Mouse (Mus musculus) heart, embryonic 15.5 days (tissue): ENCODE results near the gene Olfr1085. TPM values are rescaled to one million over a fixed set of nuclear protein-coding genes. Genes with fewer than 3 reads are reported as not detected.
"Not testable (repeated sequence)": the region's sequence is repeated elsewhere in the genome, so short reads cannot be mapped to it uniquely, and the experiment has no call there.

Experiments
- ATAC-seq: fragments of 200-750 bp; cut with Nextera tagmentation; replicated peaks from 2 replicates; pipeline ENCODE4 v1.8.0; 2017; ENCODE audit warnings: low read depth, moderate TSS enrichment; ENCODE audit not compliant: insufficient number of reproducible peaks, insufficient read depth, low FRiP score
- H3K27ac ChIP-seq: fragments of 300-500 bp; sonication (generic); 2 replicates; pipeline ENCODE4 v1.5.1; 2015; ENCODE audit warnings: mild to moderate bottlenecking, inconsistent platforms
- H3K27me3 ChIP-seq: fragments of 300-500 bp; sonication (generic); 2 replicates; pipeline ENCODE4 v1.6.1; 2015; ENCODE audit warnings: inconsistent platforms
- H3K36me3 ChIP-seq: fragments of 300-500 bp; sonication (generic); 2 replicates; pipeline ENCODE4 v1.6.1; 2015; ENCODE audit warnings: mild to moderate bottlenecking, inconsistent platforms
- H3K4me1 ChIP-seq: fragments of 300-500 bp; sonication (generic); replicated peaks from 2 replicates; pipeline ENCODE4 v1.6.1; 2015; ENCODE audit warnings: inconsistent platforms
- H3K4me2 ChIP-seq: fragments of 300-500 bp; sonication (generic); 2 replicates; pipeline ENCODE4 v1.6.1; 2015; ENCODE audit warnings: inconsistent platforms, mild to moderate bottlenecking, moderate library complexity
- H3K4me3 ChIP-seq: fragments of 300-500 bp; sonication (generic); 2 replicates; pipeline ENCODE4 v1.5.1; 2015; ENCODE audit warnings: mild to moderate bottlenecking, inconsistent platforms
- H3K9ac ChIP-seq: fragments of 300-500 bp; sonication (generic); 2 replicates; pipeline ENCODE4 v1.6.1; 2015; ENCODE audit warnings: mild to moderate bottlenecking, inconsistent platforms
- H3K9me3 ChIP-seq: fragments of 300-500 bp; sonication (generic); replicated peaks from 2 replicates; pipeline ENCODE4 v1.6.1; 2016; ENCODE audit warnings: inconsistent platforms
- WGBS: fragments of 180-500 bp; shearing (Covaris S2); methylation state at CpG from one replicate; pipeline ENCODE4 v1.1.7; 2015; ENCODE audit warnings: mixed read lengths; 5-methylcytosine and 5-hydroxymethylcytosine counted together
- polyA plus RNA-seq: library from polyadenylated mRNA; unstranded; fragments of >200 nt; fragmentation: Nextera tagmentation; extraction: Ambion mirVana; gene quantifications from 2 replicates; pipeline ENCODE4 v1.2.1, GENCODE M21; 2015

Olfr1085 gene
- not detected in 2 replicates for polyA plus RNA-seq

DNA sequence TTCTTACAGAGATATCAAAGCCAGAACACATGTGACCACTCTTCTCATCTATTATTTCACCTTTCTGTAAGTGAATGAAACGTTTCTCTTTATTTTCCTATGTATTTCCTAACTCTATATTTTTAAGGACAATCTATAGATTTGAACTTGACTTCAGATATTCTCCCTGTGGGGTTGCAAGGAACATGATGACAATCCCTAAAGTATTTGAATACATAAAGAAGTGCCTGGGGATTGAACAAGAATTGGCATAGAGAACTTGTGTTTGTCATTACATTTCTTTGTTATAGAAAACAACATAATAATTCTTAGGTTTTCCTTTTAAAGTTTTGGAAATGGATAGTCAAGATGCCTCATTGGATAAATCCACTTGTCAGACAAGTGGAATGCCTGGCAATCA is at the start of gene Olfr1085:
TSS of gene Olfr1085 (minus strand) at position 101 of the 400 bp plus-strand sequence.
- Histone ChIP-seq H3K27me3 (no peaks in the 10 kb centered on the region), H3K4me3 (no peak within 1 kb of the TSS), H3K36me3 (no peaks in the 10 kb centered on the region), H3K9ac (no peak within 1 kb of the TSS), H3K27ac (no peak within 1 kb of the TSS), H3K4me2 (no peak within 1 kb of the TSS), H3K9me3 (no peaks in the 10 kb centered on the region), H3K4me1 (no peaks in the 10 kb centered on the region)
- 21% methylated on average over 1 of the region's 1 CpGs for WGBS
- ATAC-seq: no peak

DNA sequence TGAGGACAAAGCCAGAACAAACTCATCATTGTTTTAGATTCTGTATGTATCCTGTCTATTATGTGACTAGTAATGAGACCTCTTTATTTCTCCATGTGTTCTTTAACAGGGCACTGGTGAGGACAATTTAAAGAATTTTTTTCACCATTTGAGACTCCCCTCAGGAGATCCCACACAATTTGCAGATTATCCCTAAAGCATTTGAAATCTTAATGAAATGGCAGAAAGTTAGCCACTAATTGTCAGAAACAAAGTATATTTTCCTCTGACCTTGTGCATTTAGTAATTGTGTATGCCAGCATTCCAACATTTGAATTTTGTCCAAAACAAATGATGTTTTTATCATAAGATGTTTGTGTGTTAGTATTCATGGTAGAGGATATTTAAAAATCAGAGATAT is 36.5 kb upstream of the Olfr1085 start, which contains the start of gene Olfr1087:
TSS of gene Olfr1087 (minus strand) at position 101 of the 400 bp plus-strand sequence.
- Histone ChIP-seq H3K9me3 (no peaks in the 10 kb centered on the region), H3K27me3 (no peaks in the 10 kb centered on the region), H3K4me3 (no peak within 1 kb of the TSS), H3K9ac (no peak within 1 kb of the TSS), H3K36me3 (no peaks in the 10 kb centered on the region), H3K4me2 (no peak within 1 kb of the TSS), H3K4me1 (no peaks in the 10 kb centered on the region), H3K27ac (no peak within 1 kb of the TSS)
- ATAC-seq: no peak

DNA sequence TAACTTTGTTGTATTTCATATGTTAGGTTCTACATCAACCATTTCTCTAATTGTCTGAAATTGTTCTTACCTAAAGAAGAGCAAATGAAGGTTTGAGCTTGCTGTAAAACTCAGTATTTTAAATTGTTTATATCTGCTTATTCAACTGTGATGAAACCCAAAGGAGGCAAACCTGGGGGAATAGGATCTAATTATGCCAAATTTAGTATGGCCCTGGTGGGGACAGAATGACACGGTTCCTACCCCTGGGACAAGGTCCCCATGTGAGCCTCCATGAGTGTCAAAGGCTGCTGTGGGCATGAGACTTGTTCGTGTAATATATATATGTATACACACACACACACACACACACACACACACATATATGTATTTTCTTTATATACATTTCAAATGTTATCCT is 18.2 kb upstream of the Olfr1085 start, which contains the start of gene Olfr1086:
TSS of gene Olfr1086 (minus strand) at position 101 of the 400 bp plus-strand sequence.
- no peak within 1 kb of the TSS for H3K4me3 ChIP-seq
- ATAC-seq: no peak
- H3K36me3 ChIP-seq: no peaks in the 10 kb centered on the region
- H3K27me3 ChIP-seq: no peaks in the 10 kb centered on the region
- no peaks in the 10 kb centered on the region for H3K9me3 ChIP-seq
- no peak within 1 kb of the TSS for H3K27ac ChIP-seq
- H3K9ac ChIP-seq: no peak within 1 kb of the TSS
- WGBS: 73% methylated on average over 2 of the region's 2 CpGs
- no peak within 1 kb of the TSS for H3K4me2 ChIP-seq
- no peaks in the 10 kb centered on the region for H3K4me1 ChIP-seq

DNA sequence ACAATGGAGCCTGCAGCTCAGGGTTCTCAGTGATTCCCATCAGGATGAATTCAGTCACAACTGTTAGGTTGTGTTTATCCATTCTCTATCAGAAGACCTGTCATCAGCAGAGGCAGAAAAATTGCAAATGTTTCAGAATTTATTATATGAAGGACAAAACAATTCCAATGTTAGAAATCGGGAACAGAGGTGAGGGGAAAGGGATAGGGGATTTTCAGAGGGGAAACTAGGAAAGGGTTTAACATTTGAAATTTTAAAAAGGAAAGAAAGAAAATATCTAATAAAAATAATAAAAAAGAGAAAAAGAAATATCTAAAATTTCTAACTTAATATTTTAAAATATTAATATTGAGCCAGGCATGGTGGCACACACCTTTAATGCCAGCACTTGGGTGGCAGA is 22.2 kb downstream of the Olfr1085 start, which contains the start of gene Olfr1084:
TSS of gene Olfr1084 (minus strand) at position 101 of the 400 bp plus-strand sequence.
- H3K4me2 ChIP-seq, H3K9me3 ChIP-seq, H3K4me1 ChIP-seq, H3K4me3 ChIP-seq, H3K36me3 ChIP-seq, ATAC-seq, H3K9ac ChIP-seq, H3K27ac ChIP-seq, H3K27me3 ChIP-seq: not testable (repeated sequence)
- whole genome bisulfite sequencing: 75% methylated on average over 1 of the region's 1 CpGs

Other genes with a start within 250 kb of the Olfr1085 start
- gene Olfr1061, start 248.0 kb downstream of the Olfr1085 start, polyA plus RNA-seq: not detected in 2 replicates
- gene Olfr1062, start 235.3 kb downstream of the Olfr1085 start, polyA plus RNA-seq: not detected in 2 replicates
- gene Olfr1065, start 211.4 kb downstream of the Olfr1085 start, polyA plus RNA-seq: not detected in 2 replicates
- gene Olfr1066, start 205.8 kb downstream of the Olfr1085 start, polyA plus RNA-seq: not detected in 2 replicates
- not detected in 2 replicates for gene Olfr228, start 174.6 kb downstream of the Olfr1085 start, polyA plus RNA-seq
- not detected in 2 replicates for gene Olfr1076, start 153.6 kb downstream of the Olfr1085 start, polyA plus RNA-seq
- not detected in 2 replicates for gene Olfr1079, start 119.5 kb downstream of the Olfr1085 start, polyA plus RNA-seq
- not detected in 2 replicates for gene Olfr1080, start 103.8 kb downstream of the Olfr1085 start, polyA plus RNA-seq
- gene Olfr1082, start 63.1 kb downstream of the Olfr1085 start, polyA plus RNA-seq: not detected in 2 replicates
- gene Olfr1084, start 22.3 kb downstream of the Olfr1085 start, polyA plus RNA-seq: not detected in 2 replicates
- gene Olfr1086, start 18.1 kb upstream of the Olfr1085 start, polyA plus RNA-seq: not detected in 2 replicates
- not detected in 2 replicates for gene Olfr1087, start 36.4 kb upstream of the Olfr1085 start, polyA plus RNA-seq
- not detected in 2 replicates for gene Olfr1089, start 71.7 kb upstream of the Olfr1085 start, polyA plus RNA-seq
- not detected in 2 replicates for gene Olfr1090, start 97.0 kb upstream of the Olfr1085 start, polyA plus RNA-seq
- not detected in 2 replicates for gene Olfr1093, start 120.5 kb upstream of the Olfr1085 start, polyA plus RNA-seq
- not detected in 2 replicates for gene Olfr141, start 148.0 kb upstream of the Olfr1085 start, polyA plus RNA-seq
- not detected in 2 replicates for gene Olfr1094, start 162.6 kb upstream of the Olfr1085 start, polyA plus RNA-seq
- not detected in 2 replicates for gene Olfr1095, start 189.7 kb upstream of the Olfr1085 start, polyA plus RNA-seq
- gene Gm13723, start 212.8 kb upstream of the Olfr1085 start, polyA plus RNA-seq: not detected in 2 replicates
- gene Olfr1097, start 230.2 kb upstream of the Olfr1085 start, polyA plus RNA-seq: not detected in 2 replicates